Mouse (Mus musculus): Measurements from ENCODE around the gene Gm21954.
A peak's percentile ranks its signal among the peaks of the same experiment; 100 is the strongest.

Gm21954 gene

DNA sequence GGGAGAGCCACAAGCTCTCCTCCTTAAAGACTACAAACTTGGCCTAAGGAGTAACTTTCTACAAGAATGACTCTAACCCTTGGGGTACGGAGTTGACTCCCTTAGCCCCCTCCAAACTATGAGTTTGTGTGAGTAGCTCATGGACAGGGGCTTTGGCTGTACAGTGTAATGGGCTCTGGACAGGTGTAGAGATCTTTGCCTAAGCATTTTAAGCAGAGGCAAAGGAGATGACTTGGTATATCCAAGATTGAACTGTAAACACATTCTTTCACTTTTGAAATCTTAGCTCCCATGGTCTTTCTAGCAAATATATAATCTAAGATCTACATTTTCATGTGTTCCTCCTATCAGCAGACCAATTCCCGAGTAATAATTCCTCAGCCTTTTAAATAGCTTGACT, at the start of gene Gm21954:
Gm21954 (minus strand) TSS at position 101 of the 400 bp plus-strand sequence.
- DNase-seq (ENCODE audit: low read depth, low spot score): no peak

DNA sequence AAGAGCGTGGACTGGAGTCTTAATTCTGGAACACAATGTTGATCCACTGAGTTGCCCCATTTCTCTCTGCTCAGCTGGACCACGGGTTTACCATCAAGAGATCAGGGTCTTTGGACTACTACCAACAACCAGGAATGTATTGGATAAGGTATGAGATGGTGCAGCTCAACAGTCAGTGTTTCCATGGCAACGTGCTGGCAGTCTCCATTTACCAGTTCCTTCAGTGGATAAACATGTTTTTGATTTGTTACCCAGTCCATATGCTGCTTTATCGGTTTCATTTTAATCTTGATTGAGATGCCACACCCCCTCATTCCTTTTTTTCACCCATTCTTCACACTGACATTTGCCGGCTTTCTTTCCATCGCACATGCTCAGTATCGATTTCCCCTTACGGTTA, 49.8 kb upstream of the Gm21954 start:
- peak; percentile 78 for DNase-seq (ENCODE audit: low read depth, low spot score)

DNA sequence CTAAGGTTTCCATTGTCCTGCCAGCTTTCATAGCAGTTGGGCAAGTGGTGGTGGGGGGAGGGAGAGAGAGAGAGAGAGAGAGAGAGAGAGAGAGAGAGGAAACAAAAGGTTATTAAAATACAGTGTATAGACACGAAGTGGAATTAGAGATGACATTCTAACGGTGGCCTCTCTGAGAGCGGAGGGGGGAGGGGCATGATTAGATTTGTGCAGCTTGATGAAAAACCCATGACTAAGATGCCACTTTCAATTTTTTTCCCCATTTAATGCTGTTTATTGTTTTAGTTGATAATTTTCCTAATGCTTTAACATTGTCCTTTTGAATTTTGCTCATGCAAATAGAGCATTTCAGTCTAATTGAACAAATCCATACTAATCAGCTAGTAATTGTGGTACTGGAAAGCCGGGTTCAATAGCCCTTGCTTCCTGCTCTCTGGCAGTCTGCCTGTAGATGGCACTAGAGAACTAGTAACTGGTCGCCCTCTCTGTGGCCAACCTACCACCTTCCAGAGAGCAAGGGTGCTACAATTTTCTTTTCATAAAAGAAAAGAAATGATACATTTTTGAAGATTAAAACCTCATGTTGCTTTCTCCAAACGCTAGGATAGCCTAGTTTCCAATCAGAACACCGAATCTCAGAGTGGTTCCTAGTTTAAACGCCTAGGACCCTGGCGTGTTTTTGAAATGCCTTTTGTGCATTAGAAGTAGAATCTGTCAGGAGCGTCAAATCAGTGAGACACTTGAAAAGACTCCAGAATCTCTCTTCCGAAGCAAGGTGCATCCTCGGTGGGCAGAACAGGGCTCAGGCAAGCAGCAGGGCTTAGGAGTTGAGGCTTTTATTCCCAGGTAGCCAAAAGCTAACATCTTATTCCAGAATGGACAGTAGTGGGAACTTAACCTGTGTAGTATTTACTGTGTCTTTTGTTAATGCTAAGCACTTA, 48.5 kb upstream of the Gm21954 start:
- peak; percentile 93 for DNase-seq (ENCODE audit: low read depth, low spot score)

DNA sequence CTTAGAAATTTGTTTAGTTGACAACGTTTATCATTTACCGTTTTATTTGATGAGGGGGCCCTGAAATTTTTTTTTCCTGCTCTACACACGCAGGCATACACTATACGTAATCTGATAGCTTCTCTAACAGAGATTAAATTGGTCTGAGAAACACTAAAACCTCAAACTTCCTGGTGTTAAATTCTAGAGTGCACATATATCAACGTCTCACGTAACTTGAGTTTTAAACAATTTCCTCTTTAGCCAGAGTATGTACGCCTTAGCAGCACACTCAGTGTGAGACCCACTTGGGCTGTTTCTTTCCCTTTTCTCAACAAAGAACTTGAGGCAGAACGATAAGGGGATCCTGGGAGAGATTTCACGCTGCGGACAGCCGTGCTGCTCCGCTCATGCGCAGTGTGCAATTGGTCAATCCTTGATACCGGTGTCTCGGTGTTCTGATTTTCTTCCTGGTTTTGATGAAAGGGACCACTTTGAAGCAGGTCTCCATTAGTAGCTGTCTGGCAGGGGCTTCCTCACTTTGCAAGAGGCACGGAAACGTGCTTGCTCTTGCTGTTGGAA, 45.5 kb upstream of the Gm21954 start:
- no peak for DNase-seq (ENCODE audit: low read depth, low spot score)

DNA sequence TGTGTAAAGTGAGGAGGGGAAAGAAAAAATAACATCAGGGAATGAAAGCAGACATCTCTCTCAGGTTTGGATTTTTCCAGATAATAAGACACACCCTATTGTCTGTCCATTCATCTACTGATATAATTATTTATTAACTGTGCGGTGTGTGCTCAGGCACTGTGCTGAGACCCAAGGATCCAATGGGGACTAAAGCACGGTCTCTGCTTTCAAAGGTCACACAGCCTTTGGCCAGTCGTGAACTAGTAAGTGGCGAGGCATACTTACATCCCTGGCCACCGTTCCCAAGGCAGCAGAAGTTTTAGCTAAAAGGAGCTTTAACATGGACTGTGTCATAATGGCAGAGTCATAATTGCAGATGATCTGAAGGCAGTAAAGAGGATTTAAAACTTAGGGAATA, 44.0 kb upstream of the Gm21954 start:
- no peak for DNase-seq (ENCODE audit: low read depth, low spot score)

DNA sequence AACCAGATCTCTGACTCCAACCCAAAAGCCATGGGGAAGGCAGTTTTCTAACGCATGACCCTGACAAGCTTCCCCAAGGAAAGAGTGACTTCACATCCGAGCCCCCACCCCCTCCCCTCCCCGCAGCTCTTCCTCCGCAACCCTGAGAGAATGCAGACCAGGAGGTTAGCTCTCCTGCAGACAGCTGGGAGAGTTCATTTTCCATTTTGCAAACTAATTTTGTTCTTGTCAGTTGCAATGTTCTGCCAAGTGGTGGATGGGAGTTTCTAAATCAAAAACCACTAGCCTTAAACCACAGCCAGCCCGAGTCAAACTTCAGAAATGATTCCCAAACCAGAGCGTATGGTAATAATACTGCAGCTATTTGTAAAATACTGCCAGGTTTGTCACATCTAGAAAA, 39.6 kb upstream of the Gm21954 start:
- peak; percentile 70 for DNase-seq (ENCODE audit: low read depth, low spot score)

DNA sequence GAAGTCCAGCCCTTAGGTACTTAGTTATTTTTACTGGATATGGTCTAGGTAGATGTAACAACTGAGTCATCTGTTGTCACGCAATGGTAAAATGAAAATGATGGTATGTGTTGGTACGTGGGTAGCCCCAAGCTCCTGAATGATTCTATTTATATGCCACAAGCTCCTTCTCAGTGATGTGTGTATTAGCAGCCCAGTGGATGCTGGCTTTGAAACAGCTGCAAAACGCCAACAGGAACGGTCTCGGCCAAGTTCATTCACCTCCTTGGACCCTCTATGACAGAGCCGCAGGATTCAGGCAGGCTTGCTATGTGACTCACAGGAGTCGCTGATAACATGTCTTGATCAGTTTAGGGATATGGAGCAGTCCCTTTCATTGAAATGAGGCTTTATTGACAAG, 38.2 kb upstream of the Gm21954 start:
- DNase-seq (ENCODE audit: low read depth, low spot score): peak; percentile 43

DNA sequence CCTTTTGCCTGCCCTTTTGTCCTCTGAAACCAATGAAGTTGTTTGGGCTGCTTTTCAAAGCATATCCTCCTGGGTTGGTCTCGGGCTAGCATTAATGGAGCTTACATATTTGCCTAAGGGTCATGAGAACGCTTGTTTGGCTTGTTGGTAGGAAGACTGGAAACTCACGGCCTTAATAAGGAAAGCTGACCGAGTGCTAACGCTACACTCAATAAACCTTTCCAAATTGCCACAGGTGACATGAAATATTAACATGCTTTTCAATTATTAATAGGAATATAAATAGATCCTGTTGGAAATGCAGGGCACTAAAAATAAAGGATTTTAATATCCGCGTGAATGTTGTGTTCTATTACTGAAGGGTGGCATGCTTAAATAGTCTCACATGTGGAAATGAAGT, 27.3 kb upstream of the Gm21954 start:
- no peak for DNase-seq (ENCODE audit: low read depth, low spot score)

DNA sequence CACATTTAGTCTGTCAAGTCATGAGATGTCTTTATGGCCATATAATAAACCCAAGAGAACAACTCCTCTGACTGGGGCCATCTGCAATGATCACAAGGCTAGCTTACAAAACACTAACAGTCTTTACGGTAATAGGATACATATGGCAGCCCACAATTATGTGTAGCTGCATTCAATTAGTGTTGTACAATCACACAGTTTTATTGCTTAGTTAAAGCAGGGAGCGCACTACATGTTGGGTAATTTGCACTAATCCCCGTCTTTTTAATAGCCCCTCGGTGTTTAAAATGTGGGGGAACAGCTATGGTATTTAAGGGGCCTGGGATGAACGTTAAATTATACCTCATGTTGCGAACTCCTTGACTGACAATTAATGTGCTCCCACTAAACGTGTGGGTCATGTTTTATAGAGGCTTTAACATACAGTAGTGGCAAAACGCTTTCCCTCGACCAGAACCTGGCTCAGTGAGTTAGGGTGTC, 24.5 kb upstream of the Gm21954 start:
- DNase-seq (ENCODE audit: low read depth, low spot score): no peak

DNA sequence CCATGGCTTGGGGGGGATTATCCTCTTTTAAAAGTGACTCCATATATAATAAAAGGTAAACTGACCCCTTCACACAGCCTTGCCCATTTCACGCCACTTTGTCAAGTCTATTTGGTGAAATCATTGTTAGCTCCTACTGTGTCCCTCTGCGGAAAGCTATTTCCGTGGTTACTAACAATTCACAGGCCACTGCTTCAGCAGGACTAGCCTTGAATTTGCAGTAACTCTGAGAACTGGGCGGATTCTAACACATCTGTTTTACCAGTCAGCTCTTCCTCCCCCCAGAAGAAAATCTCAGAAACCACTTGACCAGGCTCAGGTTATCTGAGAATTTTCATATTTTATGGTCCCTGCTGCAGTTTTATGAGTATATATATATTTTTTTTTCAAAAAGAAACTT, 23.9 kb upstream of the Gm21954 start:
- DNase-seq (ENCODE audit: low read depth, low spot score): no peak

DNA sequence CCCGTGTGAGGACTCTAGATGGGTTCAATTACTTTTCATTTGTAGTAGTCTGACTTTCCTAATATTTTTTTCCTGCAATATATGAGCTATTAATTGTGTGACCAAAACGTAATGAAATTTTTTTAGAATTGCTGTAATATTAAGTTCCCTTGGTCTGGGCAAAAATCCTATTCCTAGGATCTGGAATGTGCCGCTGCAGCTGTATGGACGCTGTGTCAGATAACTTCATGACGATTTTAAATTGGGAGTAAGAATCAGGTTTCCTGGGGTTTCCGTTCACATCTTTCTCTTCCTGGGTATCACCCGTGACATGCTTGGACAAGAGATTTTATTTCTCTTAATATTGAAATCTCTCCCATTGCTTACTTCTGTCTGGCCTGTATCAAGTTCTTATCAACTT, 23.2 kb upstream of the Gm21954 start:
- no peak for DNase-seq (ENCODE audit: low read depth, low spot score)

DNA sequence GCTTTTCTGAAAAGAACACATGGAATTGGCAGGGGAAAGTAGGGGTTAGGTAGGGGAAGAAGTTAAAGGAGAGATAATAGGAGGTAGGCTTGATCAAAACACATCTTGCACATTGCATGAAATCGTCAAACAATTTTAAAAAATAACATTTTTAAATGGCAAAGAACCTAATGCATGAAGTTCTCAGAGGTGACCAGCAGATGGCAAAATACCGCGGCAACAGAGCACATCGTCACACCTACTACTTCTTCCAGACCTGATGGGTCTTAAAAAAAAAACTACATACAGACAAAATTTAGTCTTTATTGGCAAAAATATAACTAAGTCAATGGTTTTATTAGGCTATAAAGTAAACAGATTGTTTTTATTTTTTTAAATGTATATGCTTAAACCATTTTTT, 22.3 kb upstream of the Gm21954 start:
- DNase-seq (ENCODE audit: low read depth, low spot score): peak; percentile 72

DNA sequence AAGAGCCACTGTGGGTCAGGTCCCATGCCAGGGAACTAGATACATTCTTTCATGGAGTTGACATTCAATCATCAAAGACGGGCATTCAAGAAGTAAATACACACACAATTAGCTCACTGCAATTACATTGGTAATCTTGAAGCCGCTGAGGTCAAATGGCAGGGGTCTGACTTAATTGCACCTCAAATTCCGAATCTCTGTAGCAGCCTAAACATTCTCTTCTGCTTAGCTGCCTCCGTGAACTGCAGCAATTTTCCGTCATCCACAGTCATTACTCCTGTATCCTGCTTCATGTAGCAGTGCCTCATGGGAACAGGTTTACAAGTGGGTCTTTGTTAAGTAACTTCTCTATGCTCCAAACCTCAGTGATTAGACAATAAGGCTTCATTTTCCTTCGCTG, 20.0 kb upstream of the Gm21954 start:
- no peak for DNase-seq (ENCODE audit: low read depth, low spot score)

DNA sequence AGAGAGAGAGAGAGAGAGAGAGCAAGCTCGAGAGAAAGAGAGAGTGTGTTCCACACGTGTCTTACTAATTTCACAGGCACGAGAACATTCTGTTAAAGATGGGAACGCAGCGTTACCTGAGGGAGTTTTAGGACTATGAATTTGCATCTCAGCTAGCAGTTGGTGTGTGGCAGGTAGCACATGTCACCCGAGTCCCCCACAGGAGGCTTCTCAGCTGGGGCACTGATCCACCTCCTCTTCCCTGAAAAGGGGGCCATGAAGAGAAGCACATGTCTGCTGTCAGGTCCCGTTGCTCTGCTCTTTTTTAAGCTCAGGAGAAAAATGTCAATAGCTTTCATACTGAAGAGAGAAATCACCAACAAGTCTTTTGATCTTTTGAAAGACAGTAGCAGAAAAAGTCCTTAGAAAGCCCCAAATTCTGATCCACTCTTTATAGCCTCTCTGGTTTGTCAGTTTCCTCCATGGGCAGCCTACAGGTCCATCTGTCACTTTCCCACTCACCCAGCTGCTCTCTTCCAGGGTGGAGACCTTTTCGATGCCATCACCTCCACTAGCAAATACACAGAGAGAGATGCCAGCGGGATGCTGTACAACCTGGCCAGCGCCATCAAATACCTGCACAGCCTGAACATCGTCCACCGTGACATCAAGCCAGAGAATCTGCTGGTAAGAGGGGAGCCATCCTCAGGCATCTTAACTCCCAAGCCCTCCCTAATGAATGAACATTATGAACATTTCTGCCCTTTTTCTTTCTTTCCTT, 17.4 kb upstream of the Gm21954 start:
- peak; percentile 98 for DNase-seq (ENCODE audit: low read depth, low spot score)

DNA sequence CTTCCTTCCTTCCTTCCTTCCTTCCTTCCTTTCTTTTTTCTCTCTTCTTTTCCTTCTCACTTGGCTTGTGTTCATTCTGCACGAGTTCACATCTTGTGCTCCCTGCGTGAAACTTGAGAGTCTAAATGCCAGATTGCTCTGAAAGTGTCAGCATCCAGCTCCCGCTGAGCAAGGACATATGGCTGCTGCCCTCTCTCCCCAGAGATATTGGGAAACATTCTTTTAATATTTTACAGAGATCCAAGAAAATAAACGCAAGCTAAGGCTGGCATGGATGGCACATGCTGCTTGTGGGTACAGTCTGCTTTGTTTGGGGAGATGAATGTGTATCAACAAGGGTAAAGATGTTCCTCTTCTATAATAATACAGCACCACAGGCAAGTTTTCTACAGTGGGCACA, 11.3 kb upstream of the Gm21954 start:
- DNase-seq (ENCODE audit: low read depth, low spot score): peak; percentile 93

DNA sequence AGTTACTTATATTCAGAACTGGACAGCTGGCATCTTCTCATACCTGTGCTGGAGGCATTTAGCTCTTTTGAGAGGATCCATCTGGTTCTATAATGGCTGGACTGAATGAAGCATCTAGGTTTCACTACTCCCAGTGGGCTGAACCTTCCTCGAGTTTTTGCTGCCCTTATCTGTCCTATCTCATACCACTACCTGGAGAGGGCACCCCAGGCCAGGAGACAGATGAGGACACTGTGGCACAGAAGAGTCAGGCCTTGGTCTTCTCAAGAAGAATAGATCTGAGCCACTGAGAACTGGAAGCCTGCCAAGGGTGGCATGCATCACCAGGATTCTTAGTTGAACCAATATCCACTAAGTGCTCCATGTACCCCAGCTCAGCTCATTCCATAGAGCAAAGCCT, 9.1 kb upstream of the Gm21954 start:
- peak; percentile 55 for DNase-seq (ENCODE audit: low read depth, low spot score)

DNA sequence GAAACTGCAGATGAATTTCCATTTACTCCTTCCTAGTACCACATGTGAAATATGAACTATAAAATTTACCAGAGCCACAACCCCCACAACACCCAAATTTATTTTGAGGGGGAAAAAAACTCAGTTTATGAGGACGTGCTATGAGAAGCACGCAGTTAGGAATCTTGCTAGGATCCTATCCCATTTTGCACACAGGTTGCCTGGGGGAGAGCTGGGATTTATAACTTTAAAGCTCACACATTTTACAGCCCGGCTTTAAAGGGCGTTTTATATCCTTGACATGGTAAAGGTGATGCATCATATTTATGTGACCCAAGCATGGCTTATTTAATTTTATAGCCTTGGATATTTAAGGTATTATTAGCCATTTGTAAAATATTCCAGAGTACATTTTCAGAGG, 7.3 kb upstream of the Gm21954 start:
- DNase-seq (ENCODE audit: low read depth, low spot score): no peak

DNA sequence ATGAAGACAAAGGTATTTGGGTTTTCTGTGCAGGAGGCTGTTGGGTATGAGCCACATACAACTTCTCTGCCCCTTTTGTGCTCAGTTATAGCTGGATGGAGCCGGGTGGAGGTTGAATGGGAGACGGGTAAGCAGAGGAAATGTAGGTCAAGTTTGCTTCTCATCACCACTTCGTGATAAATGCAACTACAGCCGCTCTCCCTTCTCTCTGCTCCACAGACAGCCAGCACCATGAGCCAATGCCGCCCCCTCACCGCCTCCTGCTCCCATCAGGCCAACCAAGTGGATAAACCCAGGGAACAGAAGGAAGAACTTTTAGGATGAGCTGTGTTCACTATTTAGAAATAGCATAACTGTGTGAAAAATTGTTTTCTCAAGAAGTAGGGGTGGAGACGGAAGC, 4.7 kb upstream of the Gm21954 start:
- peak; percentile 92 for DNase-seq (ENCODE audit: low read depth, low spot score)

DNA sequence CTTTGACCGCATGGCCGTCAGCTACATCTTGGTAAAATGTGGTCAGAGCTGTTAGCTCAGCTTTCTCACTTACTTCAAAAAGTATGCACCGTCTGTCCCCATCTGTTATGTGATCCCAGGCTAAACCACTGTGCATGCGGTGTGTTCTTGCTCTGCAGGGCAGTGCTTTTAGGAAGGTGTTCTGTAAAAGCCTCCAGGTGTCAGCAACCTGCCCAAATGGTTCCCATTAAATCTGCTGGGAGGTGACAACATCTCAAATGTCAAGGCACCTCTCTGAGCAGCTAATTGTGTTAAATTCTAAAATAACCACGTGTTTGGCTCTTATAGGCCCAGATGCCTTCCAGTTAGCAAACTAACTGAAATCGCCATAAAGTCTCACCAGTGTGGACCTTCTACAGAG, 1.1 kb upstream of the Gm21954 start:
- no peak for DNase-seq (ENCODE audit: low read depth, low spot score)

DNA sequence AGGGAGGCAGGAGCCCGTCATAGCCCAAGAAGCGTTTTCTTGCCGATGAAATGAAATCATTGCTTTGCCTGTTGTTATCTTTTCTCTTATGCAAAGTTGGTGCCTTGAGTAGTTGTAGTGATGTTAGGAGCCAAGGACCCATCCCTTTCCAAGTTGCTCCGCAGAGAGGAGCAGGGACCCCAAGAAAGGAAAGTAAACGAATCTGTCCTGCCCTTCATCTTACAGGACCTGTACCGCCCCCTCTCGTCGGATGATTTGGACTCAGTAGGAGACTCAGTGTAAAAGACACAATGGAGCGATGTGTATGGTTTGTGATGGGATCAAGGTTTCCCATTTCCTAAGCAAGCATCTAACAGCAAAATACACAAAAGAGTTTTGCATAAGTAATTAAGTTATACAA, 5.7 kb downstream of the Gm21954 start:
- peak; percentile 84 for DNase-seq (ENCODE audit: low read depth, low spot score)

DNA sequence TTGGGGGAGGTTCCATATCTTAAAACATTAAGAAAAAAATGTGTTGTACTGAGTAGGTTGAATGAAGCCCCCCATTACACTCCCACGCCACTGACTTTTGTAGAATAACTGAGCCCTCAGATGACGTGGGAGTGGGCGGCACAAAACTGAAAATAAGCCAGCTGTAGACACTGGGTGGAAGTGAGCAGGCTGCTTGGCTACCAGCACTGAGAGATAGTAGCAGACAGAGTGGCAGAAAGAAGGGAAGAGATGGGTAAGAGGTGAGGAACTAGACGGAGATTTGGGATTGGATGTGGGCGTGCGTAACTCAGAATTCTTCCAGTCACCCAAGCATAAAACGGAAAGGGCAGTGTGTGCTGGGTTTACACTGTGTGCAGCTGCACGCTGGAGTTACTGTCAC, 6.2 kb downstream of the Gm21954 start:
- peak; percentile 76 for DNase-seq (ENCODE audit: low read depth, low spot score)

DNA sequence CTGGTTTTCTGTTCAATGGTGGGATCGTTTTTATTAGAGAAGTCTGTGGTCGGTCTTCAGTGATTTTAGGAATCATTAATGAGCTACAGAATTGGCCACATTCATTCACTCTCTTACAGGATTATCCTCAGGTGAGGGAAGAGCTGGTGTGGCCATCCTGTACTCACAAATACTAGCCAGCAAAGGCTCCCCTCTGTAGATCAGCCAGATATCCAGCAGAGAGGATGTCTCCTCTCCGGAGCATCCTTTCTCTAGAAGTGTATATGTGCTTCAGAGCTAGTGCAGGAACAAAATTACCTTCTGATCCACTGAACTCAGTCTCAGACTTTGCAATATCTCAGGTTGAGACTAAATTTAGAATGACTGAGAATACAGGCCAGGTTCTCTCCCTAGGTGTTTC, 7.8 kb downstream of the Gm21954 start:
- peak; percentile 87 for DNase-seq (ENCODE audit: low read depth, low spot score)
